15 mouse cellular contexts compared by ENCODE assay signal in genomic region chr10:83937168-83937567, GRCm38 (mm10).
DNase-seq lines count a peak whose midpoint lies in the region; ATAC-seq and TF ChIP-seq lines count a peak whose summit lies in the region.
"Had no signal": no experiment of that assay in that cellular context is flagged by ENCODE, and none has a peak within 500 bp of the region (broad histone marks: within the 10 kb centered on the region; RNA-seq: fewer than 3 reads in every experiment).

No protein-coding gene starts in this region.

- WGBS in hindbrain, embryonic 10.5 days: 76% methylated on average over 9 of the region's 9 CpGs
- WGBS in hindbrain, embryonic 12.5 days: 74% methylated on average over 9 of the region's 9 CpGs
- 35% methylated on average over 9 of the region's 9 CpGs for WGBS in stomach, postnatal 0 days
- WGBS in forebrain, embryonic 16.5 days: 68% methylated on average over 9 of the region's 9 CpGs

- DNase-seq in hindbrain, embryonic 10.5 days (ENCODE audit: low spot score): no peak
- DNase-seq in heart, postnatal 14 days: peak; percentile 48 to 58
- peak; percentile 71 to 83 for DNase-seq in kidney, postnatal 36 days
- peak; percentile 49 for DNase-seq in stomach, postnatal 0 days (ENCODE audit: low spot score)
- DNase-seq in yolk sac, embryonic 10.5 days (ENCODE audit: low spot score): no peak
- no peak for DNase-seq in thymus, postnatal 4 days
- DNase-seq: cerebellum, adult 18-20 months had no signal

- H3K9me3 ChIP-seq in hindbrain, embryonic 10.5 days: no peaks in the 10 kb centered on the region
- no peaks in the 10 kb centered on the region for H3K9me3 ChIP-seq in hindbrain, embryonic 12.5 days (replicated peaks)
- no peaks in the 10 kb centered on the region for H3K9me3 ChIP-seq in stomach, postnatal 0 days (ENCODE audit: control insufficient read depth, low read length)
- H3K9me3 ChIP-seq in forebrain, embryonic 16.5 days (ENCODE audit: control insufficient read depth, low read length): no peaks in the 10 kb centered on the region
- H3K9me3 ChIP-seq: embryonic facial prominence, embryonic 10.5 days; forebrain, embryonic 15.5 days had no signal

- no peak for ATAC-seq in hindbrain, embryonic 12.5 days (ENCODE audit: low FRiP score)
- no peak for ATAC-seq in stomach, postnatal 0 days (ENCODE audit: low FRiP score, low TSS enrichment)
- no peak for ATAC-seq in forebrain, embryonic 16.5 days
- ATAC-seq: forebrain, embryonic 15.5 days had no signal

- H3K4me1 ChIP-seq in hindbrain, embryonic 10.5 days (replicated peaks): peaks cover 8% of the 10 kb centered on the region; the same call in 1 of the 2 replicates
- H3K4me1 ChIP-seq in hindbrain, embryonic 12.5 days: no peaks in the 10 kb centered on the region
- H3K4me1 ChIP-seq in stomach, postnatal 0 days (replicated peaks; ENCODE audit: control insufficient read depth, insufficient read depth): no peaks in the 10 kb centered on the region
- H3K4me1 ChIP-seq in forebrain, embryonic 16.5 days (replicated peaks; ENCODE audit: control insufficient read depth, insufficient read depth, low read length): no peaks in the 10 kb centered on the region
- H3K4me1 ChIP-seq: forebrain, embryonic 15.5 days had no signal

- no peaks in the 10 kb centered on the region for H3K36me3 ChIP-seq in hindbrain, embryonic 10.5 days
- no peaks in the 10 kb centered on the region for H3K36me3 ChIP-seq in hindbrain, embryonic 12.5 days
- no peaks in the 10 kb centered on the region for H3K36me3 ChIP-seq in stomach, postnatal 0 days (ENCODE audit: control insufficient read depth, insufficient read depth, low read length)
- no peaks in the 10 kb centered on the region for H3K36me3 ChIP-seq in forebrain, embryonic 16.5 days (ENCODE audit: control insufficient read depth, insufficient read depth)
- H3K36me3 ChIP-seq: embryonic facial prominence, embryonic 10.5 days; forebrain, embryonic 15.5 days had no signal

- intact Hi-C loops in heart, postnatal 14 days (cut with DNase I): loop anchor here (5.0 kb wide), 1 partner anchor 85 kb away; no protein-coding TSS in a partner anchor

- no peak for TF ChIP-seq CTCF in stomach, postnatal 0 days (IDR thresholded peaks at IDR 0.05; ENCODE audit: low read depth)

- no peak overlapping the region for H3K4me3 ChIP-seq in hindbrain, embryonic 10.5 days
- H3K4me3 ChIP-seq in hindbrain, embryonic 12.5 days: no peak overlapping the region
- H3K4me3 ChIP-seq in stomach, postnatal 0 days (ENCODE audit: low read depth, low read length): no peak overlapping the region
- no peak overlapping the region for H3K4me3 ChIP-seq in forebrain, embryonic 16.5 days (replicated peaks; ENCODE audit: low read length)
- H3K4me3 ChIP-seq: embryonic facial prominence, embryonic 10.5 days; forebrain, embryonic 15.5 days; layer of hippocampus, adult 2 months had no signal

- H3K27me3 ChIP-seq in hindbrain, embryonic 10.5 days (ENCODE audit: insufficient read depth, poor library complexity, severe bottlenecking): no peaks in the 10 kb centered on the region; the same call in 1 of the 2 replicates
- H3K27me3 ChIP-seq in hindbrain, embryonic 12.5 days: no peaks in the 10 kb centered on the region
- H3K27me3 ChIP-seq in stomach, postnatal 0 days (ENCODE audit: control insufficient read depth, insufficient read depth, low read length): no peaks in the 10 kb centered on the region; the same call in 1 of the 2 replicates
- no peaks in the 10 kb centered on the region for H3K27me3 ChIP-seq in forebrain, embryonic 16.5 days (replicated peaks; ENCODE audit: control insufficient read depth, insufficient read depth, low read length)
- H3K27me3 ChIP-seq: CH12.LX; forebrain, embryonic 15.5 days had no signal

- no peak overlapping the region for H3K4me2 ChIP-seq in hindbrain, embryonic 12.5 days (replicated peaks)
- H3K4me2 ChIP-seq in stomach, postnatal 0 days (replicated peaks; ENCODE audit: low read depth): no peak overlapping the region
- H3K4me2 ChIP-seq in forebrain, embryonic 16.5 days (ENCODE audit: low read length): no peak overlapping the region
- H3K4me2 ChIP-seq: forebrain, embryonic 15.5 days; hindbrain, embryonic 14.5 days had no signal

- H3K27ac ChIP-seq in hindbrain, embryonic 10.5 days: peak overlapping the region; percentile 45; the same call in 1 of the 2 replicates
- H3K27ac ChIP-seq in hindbrain, embryonic 12.5 days: no peak overlapping the region
- H3K27ac ChIP-seq in stomach, postnatal 0 days (replicated peaks): no peak overlapping the region
- H3K27ac ChIP-seq in forebrain, embryonic 16.5 days (ENCODE audit: low read length): no peak overlapping the region
- H3K27ac ChIP-seq: embryonic facial prominence, embryonic 10.5 days; forebrain, embryonic 15.5 days; hindbrain, embryonic 14.5 days; layer of hippocampus, adult 2 months; macrophage had no signal

- no peak overlapping the region for H3K9ac ChIP-seq in hindbrain, embryonic 12.5 days
- H3K9ac ChIP-seq in stomach, postnatal 0 days (ENCODE audit: low read length): no peak overlapping the region
- H3K9ac ChIP-seq in forebrain, embryonic 16.5 days (replicated peaks; ENCODE audit: low read depth, low read length): no peak overlapping the region
- H3K9ac ChIP-seq: forebrain, embryonic 15.5 days; hindbrain, embryonic 14.5 days had no signal

- TF ChIP-seq EP300 in stomach, postnatal 0 days (optimal IDR thresholded peaks at IDR 0.05): no peak

Comparison
In these comparisons a context has a peak if more than half of its experiments do, and no peak if none do; other contexts are left out.
1. DNase-seq: peak in heart, postnatal 14 days (2 of 2), kidney, postnatal 36 days (2 of 2) and stomach, postnatal 0 days (single experiment); none in hindbrain, embryonic 10.5 days (single experiment), yolk sac, embryonic 10.5 days (single experiment) and thymus, postnatal 4 days (single experiment).